Mouse (Mus musculus): ENCODE data around the gene Ssr2. TPM values are rescaled to one million over a fixed set of nuclear protein-coding genes. Genes with fewer than 3 reads are reported as not detected.

The Ssr2 gene
- total RNA-seq, 2 experiments from 2014 or later = 93.9 to 108 TPM

DNA sequence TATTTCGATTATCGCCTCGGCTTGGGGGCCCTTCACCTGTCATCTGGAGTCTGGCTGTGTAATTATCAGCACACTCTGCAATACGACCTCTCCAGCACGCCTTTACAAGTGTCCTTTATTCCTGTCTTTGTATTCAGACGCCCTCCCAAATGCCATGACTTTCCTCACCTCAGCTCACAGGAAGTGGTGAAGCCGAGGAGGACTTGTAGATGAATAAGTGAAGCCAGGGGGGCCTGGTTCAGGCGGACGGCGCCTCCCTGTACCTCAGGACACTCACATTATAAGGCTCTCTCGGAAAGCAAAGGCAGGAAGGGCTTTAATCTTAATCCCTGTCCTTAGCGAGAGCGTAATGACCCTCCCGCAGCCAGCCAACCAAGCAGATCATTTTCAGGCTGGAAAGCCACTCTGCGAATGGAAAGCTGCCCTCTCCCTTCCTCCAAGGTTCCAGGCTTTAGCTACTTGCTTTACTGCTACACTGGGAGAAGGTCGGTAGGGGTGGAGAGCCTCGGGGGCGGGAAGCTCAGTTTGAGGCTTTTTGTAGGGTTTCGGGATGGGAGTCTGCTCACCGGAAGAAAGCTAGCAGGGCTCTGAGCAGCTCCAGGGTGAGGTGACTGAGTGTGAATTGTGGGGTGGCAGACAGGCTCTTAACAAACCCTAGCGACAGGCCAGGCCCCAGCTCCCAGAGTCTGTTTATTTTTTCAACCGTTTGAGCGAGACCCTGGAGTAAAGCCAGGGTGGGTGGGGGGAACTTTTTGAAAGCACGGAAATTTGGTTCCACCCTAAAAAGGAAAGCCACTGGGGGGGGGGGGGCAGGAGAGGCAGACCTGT lies 46.7 kb downstream of the Ssr2 start:
- no peak for DNase-seq (ENCODE audit: extremely low spot score in 1 of 2, low spot score in 1 of 2)

DNA sequence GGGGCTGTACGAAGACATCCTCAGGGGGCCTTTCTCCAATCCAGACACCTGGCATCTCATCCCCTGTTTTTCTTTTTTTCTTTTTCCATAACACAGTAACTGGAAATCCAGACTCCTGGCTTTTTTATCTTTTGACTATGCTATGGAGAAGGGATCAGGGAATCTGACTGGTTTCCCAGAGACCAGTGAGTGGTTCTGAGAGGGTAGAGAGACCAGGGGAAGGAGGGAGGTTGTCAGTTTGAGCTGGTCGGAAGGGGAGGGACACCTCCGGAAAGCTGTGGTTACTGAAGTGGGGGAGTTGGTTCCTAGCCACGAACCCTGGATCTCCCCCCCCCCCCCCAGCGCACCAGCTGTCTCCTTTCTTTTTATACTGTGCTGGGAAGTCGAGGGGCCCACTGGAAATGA lies 47.3 kb downstream of the Ssr2 start:
- no peak for DNase-seq (ENCODE audit: extremely low spot score in 1 of 2, low spot score in 1 of 2)

DNA sequence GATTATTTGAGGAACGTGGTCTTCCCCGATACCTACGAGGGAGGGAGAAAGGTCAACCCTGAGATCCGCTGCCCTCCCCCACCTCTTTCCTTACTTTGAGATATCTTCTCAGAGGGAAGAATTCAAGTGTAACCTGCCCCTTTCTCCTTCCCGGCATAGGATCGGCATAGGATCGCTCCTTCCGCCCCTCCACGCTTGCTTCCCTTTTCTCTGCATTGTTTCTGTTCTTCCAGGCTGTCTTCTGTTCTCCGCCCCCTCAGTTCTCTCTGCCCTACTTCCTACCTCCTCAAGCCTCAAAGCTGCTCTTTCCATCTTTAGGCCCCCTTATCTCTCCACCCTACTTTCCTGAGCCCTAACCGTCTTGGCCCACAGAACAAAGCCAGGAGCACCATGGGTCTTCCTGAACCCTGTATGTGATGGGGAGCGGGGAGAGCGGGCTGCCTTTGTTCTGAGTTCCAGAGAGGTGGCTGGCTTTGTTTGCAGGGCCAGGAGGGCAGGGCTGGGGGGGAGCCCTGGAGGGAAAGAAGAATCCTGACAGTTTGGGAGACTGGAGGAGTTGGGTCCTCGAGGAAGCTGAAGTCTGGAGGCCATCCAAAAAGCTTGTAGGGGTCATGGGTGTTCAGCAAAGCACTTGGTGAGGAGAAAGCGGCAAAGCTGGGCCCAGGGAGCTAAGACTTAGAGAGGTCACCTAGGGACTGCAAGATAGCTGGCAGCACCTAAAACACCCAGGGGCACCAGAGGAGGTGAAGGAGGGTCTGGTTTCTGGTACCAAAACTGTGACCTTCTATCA lies 47.9 kb downstream of the Ssr2 start:
- no peak for DNase-seq (ENCODE audit: extremely low spot score in 1 of 2, low spot score in 1 of 2)

DNA sequence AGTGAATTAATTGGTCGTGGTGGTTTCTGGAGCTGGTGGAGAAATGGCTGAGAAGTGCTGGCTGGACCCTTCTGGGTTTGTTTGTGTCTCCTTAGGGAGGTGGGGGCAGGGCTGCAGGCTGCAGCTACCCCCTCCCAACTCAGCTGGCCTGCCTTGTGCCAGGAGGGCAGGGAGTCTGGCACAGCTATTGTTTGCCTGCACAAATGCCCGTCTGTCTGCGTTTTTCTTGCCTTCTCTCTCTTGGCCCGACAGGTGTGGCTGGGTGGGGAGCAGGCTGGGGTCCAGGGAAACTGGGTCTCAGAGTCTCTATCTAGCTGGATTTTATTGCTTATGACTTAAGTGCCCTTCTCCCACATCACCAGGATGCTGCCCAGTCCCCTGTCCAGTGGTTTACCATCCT lies 48.6 kb downstream of the Ssr2 start:
- DNase-seq (ENCODE audit: extremely low spot score in 1 of 2, low spot score in 1 of 2) = no peak

DNA sequence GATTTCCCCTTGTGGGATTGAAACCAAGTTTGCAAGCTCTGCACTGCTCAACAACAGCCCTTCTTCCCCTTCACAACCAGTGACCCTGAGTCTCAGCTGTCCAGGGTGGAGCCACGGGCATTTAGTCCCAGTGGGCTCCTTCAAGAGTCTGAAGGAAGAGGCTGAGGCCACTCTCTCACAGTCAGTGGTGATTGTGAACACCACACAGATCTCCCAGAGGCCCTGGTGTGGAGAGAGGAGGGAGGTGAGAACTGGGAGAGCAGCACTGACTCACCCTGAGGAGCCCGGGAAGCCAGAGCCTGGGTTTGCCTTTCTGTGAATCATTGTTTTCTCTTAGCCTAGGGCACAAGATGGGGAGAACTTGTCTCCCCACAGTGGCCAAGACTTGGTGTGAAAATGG lies 49.3 kb downstream of the Ssr2 start:
- DNase-seq (ENCODE audit: extremely low spot score in 1 of 2, low spot score in 1 of 2) = no peak

DNA sequence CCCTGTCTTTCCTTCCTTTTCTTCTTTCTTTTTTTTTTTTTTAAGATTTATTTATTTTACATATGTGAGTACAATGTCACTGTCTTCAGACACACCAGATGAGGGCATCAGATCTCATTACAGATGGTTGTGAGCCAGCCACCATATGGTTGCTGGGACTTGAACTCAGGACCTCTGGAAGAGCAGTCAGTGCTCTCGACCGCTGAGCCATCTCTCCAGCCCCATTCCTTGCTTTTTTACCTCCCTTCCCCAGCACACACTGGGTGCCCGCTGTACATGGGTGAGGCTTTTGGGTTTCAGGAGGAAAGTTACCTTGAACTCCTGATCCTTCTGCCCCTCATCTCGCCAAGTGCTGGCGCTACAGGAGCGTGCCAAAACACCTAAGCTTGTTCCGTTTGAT lies 49.9 kb downstream of the Ssr2 start:
- DNase-seq (ENCODE audit: extremely low spot score in 1 of 2, low spot score in 1 of 2) = no peak

DNA sequence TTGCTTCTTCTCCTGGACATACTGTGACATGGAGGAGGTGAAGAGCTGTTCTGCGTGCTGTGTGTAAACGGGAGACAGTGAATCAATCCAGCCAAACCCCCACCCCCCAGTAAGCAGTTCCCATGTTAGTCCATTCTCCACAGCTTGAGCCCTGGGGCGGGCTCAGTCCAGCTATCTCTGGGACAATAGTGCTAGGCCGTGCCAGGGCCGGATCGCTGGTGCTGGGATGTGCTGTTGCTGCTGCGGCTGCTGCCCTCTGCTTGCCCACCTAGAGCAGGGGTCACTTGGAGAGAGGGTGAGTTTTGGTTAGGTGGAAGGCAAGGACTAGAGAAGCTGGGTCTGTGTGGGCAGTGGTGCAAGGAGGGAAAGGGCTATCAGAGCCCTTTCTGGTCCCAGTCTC lies 50.6 kb downstream of the Ssr2 start:
- no peak for DNase-seq (ENCODE audit: extremely low spot score in 1 of 2, low spot score in 1 of 2)

DNA sequence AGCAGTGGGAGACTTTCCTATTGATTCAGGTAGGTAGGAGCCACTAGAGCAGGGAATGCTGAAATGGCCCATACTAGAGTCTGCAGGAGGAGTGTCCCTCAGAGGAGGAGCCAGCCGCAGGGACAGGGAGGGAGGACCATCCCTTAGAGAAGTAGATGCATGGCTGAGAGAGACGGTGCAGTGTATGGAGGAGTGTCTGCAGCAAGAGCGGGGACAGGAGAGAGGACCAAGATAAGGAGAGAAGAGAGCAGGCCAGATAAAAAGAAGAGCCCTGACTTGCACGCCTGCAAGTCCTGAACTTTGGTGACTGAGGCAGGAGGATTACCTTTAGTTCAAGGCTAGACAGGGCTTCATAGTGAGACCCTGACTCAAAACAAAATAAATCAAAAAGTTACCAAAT lies 51.4 kb downstream of the Ssr2 start:
- no peak for DNase-seq (ENCODE audit: extremely low spot score in 1 of 2, low spot score in 1 of 2)

DNA sequence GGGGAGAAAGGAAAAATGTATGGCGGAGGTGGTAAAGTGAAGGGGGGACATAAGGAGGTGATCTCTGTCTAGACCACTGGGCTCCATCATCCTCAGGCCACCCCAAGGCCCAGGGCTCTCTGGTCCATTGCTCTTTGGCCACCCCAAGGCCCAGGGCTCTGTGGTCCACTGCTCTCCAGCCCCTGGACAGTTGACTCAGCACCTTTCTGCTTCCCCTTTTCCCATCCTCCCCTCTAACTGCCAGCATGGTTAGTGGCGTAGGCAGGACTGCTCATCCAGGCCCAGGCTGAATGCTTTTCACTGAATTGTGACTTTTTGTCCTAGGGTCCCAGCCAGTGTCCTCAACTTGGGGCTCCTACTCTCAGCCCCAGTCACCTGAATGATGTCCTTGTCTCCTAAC lies 51.9 kb downstream of the Ssr2 start:
- DNase-seq (ENCODE audit: extremely low spot score in 1 of 2, low spot score in 1 of 2) = no peak

DNA sequence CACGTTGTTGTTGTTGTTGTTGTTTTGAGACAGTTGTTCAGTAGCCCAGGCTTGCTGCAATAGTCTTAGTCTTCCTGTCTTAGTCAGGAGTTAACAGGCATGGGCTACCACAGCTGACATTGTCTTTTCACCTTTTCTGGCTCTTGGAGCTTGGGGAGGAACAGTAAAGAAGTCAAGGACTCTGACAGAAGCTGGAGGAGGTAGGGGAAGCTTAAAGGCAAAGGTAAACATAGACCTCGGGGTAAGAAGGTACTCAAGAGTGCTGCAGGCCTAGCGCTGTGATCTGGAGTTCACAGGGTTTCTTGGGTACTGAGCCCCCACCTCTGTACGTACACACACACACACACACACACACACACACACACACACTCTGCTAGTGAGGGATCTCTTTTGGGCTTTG lies 53.1 kb downstream of the Ssr2 start:
- no peak for DNase-seq (ENCODE audit: extremely low spot score in 1 of 2, low spot score in 1 of 2)

DNA sequence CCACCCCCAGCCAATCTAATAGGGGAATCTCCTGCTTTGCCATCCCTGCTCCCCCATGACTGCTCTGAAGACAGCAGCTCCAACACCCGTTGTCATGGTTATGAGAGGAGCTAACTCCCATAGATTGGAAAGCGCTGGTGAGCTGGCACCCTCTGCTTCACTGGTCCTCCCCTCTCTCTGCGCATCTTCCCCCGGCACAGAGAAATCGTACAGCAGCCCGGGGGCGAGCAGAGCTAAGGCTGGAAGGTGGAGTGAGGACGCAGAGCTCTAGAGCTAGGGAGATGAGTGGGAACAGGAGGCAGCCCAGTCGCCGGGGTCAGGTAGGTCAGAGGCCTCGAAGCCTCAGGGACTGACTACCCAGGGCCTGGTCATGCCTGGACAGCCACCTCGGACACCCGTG lies 53.6 kb downstream of the Ssr2 start:
- DNase-seq (ENCODE audit: extremely low spot score in 1 of 2, low spot score in 1 of 2) = no peak

DNA sequence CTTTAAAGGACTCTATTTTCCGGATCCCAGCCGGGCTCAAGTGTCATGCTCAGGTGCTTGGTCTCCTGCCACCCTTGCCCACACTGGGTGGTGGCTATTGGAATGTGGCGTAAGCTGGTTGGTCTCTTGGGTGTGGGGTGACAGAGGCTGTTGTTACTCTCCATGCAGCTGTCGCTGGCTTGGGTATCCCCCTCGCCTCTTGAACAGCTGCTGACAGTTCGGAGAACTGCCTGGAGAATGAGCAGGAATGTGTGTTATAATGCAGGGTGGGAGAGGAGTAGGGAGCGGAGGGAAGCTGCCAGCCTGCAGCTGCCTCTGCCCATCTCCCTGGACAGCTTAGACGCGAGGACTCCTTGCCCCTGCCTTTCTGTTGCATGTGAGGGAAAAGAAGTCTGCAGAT lies 54.3 kb downstream of the Ssr2 start:
- DNase-seq (ENCODE audit: extremely low spot score in 1 of 2, low spot score in 1 of 2) = no peak

DNA sequence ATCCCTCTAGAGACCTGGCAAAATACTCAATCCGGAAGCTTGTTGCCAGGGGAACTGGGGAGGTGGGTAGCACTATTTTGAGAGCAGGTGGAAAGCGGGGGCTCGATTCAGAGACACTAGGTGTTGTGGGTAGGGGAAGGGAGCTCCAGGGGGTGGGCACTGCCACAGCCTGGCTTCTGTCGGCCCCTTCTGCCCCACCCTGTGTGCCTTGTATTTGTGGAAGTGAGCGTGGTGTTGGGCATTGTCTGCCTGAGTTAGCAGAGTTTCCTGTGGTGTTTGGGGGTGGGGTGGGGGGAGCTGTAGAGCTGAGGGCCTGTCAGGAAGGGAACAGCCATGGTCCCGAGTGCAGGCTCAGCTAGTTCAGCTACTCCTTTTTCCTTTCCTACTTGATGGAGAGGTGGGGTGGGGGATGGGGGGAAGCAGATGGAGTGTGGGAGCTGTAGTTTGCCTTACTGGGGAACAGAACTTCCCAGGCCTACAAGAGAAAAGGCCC lies 55.2 kb downstream of the Ssr2 start:
- no peak for DNase-seq (ENCODE audit: extremely low spot score in 1 of 2, low spot score in 1 of 2)

DNA sequence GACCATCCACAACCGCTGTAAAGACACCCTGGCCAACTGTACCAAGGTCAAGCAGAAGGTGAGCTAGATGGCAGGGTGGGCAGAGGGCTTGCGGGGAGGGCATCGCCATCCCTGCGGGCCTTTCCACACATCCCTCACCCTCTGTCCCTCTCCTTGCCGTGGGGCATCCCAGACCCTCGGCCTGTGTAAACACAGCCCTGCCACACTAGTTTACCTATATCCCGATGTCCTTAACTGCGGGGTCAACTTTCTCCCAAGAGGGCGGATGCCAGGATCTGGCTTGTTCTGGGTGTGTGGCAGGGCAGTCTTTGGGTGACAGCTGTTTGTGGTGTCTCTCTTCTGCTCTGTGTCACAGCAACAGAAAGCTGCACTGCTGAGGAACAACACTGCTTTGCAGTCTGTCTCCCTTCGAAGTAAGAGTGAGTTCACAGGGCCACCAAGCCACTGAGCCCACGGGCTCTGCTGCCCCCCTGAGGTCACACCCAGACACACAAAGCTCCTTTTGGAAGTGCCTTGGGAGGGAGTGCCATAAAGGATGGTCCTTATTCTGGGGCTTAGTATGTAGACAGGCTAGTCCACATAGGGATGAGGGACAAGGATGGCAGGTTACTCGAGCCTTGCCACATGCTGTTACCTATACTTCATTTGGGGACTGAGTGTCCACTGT lies 56.4 kb downstream of the Ssr2 start:
- DNase-seq (ENCODE audit: extremely low spot score in 1 of 2, low spot score in 1 of 2) = no peak

DNA sequence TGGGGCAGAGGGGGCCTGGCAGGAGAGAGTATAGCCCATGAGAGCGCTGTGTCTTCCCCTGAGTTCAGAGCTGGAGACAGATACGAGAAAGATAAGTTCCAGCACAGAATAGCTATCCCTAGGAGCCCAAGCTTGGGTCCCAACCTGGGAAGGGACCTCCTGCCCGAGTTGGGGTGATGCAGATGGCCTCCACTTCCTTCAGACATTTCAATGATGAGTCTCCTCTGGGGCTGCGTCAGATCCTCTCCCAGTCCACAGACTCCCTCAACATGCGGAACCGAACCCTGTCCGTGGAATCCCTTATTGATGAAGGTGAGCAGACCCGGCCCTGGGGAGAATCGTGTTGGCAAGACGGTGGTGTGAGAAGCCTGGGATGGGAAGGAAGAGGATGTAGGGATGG lies 57.4 kb downstream of the Ssr2 start:
- no peak for DNase-seq (ENCODE audit: extremely low spot score in 1 of 2, low spot score in 1 of 2)

DNA sequence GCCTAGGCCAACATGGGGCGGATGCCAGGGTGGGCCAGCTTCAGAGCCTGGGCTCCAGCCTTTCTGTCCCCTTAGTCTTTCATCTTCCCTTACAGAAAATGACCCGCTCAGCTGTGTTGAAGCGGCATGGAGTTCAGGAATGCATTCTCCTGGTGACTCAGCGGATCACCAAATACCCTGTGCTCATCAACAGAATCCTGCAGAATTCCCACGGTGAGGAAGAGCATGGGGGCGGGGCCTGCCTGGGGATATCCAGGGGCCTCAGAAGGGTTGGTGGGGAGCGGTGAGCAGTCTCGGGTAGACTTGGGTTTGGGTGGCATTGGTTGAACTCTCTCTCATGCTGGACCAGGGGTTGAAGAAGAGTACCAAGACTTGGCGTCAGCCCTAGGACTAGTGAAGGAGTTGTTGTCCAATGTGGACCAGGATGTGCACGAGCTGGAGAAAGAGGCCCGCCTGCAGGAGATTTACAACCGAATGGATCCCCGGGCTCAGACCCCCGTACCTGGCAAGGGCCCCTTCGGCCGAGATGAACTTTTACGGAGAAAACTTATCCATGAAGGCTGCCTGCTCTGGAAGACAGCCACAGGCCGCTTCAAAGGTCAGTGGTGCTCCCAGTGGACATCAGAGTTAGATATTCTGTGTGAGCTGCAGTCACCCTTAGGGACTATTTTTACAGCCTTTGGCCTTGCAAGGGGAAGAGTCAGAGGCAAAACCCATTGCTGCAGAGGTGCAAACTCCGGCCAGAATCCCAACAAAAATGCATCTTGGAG lies 60.0 kb downstream of the Ssr2 start:
- no peak for DNase-seq (ENCODE audit: extremely low spot score in 1 of 2, low spot score in 1 of 2)

DNA sequence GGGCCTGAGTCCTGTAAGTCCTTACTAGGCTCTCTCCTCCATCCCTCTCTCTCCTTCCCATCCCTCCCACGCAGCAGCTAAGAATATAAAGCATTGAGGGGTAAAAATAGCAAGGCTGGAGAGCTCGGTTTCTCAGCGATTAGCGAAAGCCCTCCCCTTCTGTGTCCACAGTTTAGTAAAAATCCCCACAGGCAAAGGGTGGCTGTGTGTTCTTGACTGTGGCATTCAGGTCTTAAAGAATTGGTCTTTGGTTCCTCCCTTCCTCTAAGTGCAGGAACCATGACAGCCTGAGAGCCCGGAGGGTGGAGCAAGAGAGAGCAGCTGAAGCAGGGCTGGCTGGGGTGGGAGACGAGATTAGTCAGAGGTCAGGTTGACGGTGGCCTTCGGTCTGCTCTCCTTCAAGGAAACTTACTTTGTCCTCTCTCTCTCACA lies 60.9 kb downstream of the Ssr2 start:
- DNase-seq (ENCODE audit: extremely low spot score in 1 of 2, low spot score in 1 of 2) = no peak

DNA sequence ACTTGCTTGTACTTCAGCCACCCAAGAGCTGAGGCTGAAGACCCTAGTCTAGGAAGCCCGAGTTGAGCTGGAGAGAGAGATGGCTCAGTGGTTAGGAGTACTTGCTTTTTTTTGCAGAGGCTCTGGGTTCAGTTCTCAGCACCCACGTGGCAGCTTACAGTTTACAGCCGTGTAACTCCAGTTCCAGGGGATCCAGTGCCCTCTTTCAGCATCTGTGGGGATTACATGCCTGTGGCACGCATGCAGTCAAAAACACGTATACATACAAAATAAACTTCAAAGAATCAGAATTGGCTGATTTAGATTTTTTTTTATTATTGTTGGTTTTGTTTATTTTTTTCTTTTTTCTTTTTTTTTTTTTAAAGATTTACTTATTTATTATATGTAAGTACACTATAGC lies 61.5 kb downstream of the Ssr2 start:
- DNase-seq (ENCODE audit: extremely low spot score in 1 of 2, low spot score in 1 of 2) = no peak

Data from layer of hippocampus, postnatal 25 days (tissue).